Mouse (Mus musculus): ENCODE results near the gene Smarcc1.

GRCm38 (mm10) chr9:110206437-110206836, 88.9 kb downstream of the Smarcc1 start:
- TF ChIP-seq CTCF (IDR thresholded peaks at IDR 0.05) (no peak), EP300 (IDR thresholded peaks at IDR 0.05) (no peak)

Measured in lung, postnatal 0 days (tissue).